Mouse (Mus musculus) ovary, adult 18-20 months (tissue): ENCODE measurements around the gene Hist1h2be.

ENCODE experiments used
- DNase-seq: peaks from one replicate; pipeline ENCODE4 v3.0.0; 2022; ENCODE audit warnings: low spot score, mixed read lengths

Hist1h2be gene

DNA sequence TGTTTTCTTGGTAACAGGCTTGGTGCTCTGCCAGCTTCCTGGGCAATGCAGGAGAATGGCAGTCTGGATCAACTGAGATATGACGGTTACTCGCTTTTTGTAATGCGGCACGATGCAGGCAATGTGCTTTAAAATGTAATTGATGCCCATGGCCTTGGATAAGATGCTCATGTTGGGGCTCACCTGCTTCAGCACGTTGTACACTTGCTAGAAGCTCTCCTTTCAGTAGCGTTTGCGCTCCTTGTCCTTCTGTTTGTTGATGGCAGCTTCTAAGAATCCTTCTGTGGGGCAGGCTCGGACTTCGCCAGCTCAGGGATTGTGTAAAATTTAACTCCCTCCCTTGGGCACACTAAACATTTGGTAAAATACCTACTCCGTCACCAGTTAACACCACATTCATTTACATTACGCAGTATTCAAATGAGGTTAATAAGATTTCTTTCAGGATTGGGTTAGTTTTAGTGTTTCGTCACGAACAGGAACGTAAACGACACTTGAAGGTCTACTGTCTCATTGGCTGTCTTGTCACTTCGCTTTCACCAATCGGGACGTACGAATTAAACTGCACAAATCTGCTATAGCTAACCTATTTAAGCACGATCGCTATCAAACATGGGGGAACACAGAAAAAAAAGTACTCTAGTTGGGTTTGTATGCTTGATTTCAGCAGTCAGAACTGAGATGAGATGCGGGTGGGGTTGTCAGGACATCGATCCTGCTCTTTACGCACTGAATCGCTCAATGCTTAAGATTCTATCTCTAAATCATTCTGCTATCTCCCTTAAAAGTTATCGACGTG lies at the start of gene Hist1h2be:
Hist1h2be (minus strand) TSS at position 392 of the 799 bp plus-strand sequence.
- DNase-seq: peak; percentile 54

DNA sequence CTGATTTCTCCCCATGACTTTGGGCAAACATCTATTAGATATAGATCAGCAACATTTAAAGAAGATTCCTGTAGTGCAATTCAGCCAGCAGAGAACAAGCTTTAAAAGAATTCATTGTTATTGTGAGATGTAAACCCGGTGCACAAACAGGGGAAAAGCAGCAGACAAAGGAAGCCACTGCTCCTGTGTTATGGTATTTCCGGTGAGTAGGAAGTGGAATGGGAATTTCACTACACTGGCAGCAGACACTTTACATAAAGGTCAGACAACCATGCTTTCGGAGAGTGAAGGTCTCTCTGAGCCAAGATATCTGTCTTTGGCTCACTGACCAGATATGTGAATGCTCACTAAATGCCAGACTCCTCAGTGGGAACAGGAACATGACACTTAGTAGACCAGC lies 41.6 kb upstream of the Hist1h2be start:
- no peak for DNase-seq

DNA sequence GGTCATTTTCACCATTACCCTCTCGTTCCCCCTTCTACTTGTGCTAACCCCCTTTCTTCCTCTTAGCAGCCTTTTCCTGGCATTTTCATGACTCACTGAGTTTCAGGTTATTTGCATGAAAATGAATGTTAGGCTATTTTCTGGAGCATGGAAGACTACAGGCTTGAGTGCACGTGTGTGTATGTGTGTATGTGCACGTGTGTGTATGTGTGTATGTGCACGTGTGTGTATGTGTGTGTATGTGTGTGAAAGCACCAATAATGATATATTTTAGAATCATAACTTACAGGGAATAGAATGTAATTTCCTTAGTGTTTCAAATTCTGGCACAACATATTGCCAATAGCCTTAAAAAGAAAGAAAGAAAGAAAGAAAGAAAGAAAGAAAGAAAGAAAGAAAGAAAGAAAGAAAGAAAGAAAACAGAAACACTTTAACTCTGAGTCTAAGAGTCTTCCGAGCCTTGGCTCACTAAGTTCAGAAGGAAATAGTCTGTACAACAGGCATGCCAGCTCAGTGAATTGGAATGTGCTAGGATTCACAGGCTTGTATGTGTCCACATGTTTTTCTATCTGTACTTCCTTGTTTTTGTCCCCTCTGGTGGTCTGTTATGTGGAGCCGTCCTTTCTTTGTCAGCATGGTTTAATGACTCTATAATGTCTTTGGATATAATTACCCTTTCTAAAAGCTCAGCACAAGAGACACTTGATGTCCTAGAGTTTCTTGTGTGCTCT lies 38.9 kb upstream of the Hist1h2be start:
- DNase-seq: no peak

DNA sequence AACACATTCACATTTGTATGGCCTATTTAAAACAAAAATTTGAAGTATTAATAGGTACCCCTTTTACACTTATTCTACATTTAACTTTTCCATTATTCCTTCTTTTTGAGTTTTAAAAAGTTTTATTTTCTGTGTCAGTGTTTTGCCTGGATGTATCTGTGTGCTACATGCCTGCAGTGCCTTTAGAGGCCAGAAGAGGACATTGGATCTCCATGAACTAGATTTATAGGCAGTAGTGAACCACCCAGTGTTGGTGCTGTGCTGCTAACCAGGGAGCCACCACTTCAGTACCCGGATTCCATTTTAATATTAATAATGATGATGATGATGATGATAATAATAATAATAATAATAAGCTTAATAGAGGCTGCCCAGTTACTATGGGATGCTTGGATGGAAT lies 9.7 kb upstream of the Hist1h2be start:
- no peak for DNase-seq

DNA sequence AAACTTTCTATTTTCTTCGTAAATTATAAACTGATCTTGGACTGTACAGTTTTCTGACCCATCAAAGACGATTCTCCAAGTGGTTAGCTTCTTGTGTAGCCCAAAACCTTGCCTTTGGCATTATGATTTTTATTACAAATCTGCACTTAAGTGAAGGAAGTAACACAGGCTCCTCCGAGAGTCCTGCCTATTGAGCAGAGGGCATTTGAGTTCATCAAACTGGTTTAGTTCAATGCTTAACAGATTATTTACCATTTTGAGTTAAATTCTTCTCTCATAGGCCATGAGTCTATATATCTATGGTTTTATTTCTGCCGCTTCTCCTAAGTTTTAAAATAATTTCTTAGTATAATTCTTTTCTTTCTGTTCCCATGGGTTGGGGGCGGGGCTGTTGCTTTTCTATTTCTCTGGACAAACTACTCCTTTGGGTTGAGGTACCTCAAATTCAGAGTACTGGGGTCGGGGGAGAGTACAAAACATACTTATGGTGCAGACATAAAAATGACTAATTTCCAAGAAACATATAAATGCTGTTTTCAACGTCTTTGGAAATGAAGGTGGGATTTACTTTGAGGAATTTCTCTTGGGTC lies 2.0 kb upstream of the Hist1h2be start:
- DNase-seq: no peak

DNA sequence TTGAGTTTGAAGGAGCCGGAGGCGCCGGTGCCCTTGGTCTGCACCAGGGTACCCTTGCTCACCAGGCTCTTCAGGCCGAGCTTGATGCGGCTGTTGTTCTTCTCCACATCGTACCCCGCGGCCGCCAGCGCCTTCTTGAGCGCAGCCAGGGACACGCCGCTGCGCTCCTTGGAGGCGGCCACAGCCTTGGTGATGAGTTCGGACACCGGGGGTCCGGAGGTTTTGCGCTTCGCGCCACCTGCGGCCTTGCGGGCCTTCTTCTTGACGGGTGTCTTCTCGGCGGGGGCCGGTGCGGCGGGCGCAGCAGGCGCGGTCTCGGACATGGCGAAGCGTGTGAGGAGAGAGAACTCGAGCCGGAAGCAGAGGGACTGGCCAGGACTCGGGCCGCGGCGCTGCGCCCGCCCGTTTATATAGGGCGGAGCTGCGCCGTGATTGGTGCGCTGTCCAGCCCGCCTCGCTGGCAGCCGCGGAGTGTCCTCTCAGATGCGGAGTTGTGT lies 1.3 kb upstream of the Hist1h2be start, which contains the start of gene Hist1h1e:
Hist1h1e (minus strand) TSS at position 384 of the 497 bp plus-strand sequence.
- peak; percentile 77 for DNase-seq

DNA sequence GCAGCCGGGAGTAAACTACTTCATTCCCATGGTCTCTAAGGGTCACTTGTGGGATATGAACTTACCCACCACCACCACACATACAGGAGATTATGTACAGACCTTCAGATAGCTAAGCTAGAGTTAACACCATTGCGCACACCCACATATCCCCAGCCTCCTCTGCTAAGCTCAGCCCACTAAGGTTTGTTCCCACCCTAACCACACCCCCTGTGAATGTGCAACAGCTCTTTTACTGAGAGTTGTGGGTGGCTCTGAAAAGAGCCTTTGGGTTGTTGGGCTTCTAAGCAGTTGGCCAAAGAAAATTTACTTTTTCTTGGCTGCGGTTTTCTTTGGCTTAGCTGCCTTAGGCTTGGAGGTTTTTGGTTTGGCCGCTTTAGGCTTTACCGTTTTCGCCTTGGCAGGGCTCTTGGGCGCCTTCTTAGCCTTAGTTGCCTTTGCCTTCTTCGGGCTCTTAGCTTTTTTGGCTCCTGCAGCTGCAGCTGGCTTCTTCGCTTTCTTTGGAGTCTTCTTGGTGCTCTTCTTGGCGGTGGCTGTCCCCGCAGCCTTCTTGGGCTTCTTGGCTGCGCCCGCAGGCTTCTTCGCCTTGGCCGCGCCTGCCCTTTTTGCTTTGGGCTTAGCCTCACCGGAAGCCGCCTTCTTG lies 729 bp upstream of the Hist1h2be start:
- DNase-seq: peak; percentile 72

DNA sequence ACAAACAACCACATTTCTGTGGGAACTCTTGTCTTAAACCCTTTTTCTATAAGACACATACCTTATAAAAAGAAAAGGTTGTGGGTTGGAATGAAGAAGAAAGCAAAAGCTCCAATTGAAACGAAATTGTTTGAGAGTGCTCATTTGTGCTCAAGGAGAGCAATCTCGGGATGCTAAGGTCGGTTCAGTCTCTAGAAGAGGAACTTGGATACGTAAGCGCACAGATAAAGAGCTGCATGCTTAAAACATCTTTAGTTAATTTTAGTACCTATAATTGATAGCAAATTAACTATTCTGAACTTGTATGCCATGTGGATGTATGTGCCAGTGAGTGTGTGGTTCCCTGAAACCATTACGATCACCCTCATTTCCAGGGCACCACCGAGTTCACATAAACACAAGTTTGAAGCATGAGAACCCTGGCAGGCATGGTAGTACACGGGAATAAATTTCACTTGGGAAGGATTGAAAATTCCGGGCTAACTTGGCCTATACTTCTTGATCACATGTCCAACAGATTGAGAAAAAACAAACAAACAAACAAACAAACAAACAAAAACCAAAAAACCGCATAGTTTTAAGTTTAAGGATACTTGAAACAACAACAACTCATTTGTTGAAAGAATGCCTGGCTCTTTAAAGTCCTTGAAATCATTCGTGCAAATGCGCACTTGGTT lies 730 bp downstream of the Hist1h2be start:
- no peak for DNase-seq

DNA sequence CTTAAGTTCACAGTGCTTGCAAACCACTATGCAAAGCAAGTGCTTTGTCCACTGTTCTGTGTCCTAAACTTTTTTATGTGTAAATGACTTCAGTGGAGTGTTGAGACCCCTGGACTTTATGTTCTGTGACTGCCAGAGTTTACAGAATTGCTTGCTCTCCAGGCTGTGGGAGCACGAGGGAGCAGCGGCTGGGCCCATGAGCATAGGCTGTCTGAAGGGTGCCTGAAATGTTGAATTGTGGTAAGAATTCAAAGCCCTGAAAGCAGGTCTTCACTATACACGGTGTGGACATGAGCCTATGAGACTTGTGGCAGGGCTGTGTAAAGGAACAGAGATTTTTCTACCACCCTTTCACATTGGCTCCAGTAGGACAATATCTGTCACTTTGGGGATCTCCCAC lies 9.3 kb downstream of the Hist1h2be start:
- DNase-seq: no peak

DNA sequence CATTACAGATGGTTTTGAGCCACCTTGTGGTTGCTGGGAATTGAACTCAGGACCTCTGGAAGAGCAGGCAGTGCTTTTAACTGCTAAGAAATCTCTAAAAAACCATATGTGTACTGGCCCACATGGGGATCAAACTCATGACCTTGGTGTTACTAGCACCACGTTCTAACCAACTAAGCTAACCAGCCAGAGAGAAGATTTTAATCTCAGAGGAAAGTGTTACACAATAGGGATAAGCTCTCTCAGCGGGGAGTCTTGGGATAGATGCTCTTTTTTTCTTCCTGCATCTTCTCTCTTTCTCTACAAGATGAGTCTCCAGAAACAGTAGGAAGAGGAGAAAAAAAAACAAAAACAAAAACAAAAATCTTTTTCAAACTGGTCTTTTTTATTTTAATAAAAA lies 10.5 kb downstream of the Hist1h2be start:
- no peak for DNase-seq

DNA sequence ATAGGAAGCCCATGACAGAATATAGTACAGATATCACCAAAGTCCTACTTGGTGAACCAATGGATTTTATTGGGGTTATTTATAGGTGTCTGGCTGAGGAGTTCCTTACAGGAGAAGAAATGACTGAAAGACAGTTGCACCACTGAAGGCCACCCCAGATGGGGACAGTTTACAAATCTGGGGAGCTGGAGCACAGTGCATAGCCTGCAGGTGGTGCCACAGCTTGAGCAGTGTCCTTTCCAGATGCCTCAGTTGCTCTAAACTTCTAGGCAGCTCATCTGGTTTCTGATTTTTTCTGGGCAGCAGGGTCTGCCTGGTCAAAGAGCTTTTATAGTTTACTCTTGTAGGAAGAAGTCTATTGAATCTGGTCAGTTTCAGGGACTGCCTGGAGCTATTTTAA lies 11.1 kb downstream of the Hist1h2be start:
- no peak for DNase-seq

DNA sequence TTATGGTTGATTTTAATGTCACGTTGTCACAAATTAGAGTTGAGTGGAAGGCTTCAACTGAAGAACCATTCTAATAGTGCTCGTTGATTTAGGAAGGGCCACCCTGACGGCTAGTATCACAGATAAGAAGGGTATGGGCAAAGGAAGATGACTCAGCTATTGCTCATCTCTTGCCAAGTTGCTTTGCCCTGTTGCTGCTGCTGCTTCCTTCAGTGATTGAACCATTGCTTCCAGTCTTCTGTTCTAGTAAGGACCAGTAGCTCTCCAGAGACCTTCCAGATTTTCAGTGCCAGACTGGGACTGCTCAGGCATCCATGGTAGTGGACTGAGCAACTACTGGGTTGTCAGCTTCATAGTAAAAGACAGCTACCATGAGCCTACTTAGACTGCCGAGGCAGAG lies 11.7 kb downstream of the Hist1h2be start:
- DNase-seq: no peak

DNA sequence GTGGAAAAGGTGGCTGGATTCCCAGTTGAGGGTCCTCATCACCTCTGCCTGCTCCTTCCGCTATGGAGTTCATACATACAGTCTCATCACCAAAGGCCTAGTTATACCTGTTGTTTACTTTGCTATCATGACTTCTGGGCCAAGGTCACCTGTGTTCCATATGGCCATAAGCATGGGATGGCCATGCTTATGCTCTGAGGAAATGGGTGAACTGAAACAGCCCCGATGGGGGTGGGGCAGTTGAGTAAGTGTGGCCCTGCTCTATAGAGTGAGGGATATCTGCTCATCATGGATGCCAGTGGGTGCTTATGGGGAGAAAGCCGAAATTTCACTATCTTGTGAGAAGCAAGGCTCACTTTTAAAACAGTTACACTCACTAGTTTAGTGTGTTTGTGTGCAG lies 15.9 kb downstream of the Hist1h2be start:
- DNase-seq: no peak

DNA sequence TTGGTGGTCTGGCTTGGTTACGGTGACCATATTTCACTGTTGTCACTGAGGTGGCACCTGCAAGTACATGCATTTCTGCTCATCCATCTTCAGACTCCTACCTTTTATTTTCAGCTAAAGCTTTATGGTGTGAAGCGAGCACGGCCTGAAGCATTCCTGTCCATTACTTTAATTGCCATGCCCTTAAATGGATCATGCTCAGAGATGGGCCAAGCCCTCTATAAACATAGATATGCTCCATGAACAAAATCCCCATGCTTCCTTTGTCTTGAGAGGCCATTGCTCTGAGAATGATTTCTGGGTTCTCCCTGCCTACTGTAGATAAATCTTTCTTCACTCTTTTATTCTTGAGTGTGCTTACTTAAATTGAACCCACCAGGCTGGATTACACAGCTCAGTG lies 16.5 kb downstream of the Hist1h2be start:
- DNase-seq: no peak

DNA sequence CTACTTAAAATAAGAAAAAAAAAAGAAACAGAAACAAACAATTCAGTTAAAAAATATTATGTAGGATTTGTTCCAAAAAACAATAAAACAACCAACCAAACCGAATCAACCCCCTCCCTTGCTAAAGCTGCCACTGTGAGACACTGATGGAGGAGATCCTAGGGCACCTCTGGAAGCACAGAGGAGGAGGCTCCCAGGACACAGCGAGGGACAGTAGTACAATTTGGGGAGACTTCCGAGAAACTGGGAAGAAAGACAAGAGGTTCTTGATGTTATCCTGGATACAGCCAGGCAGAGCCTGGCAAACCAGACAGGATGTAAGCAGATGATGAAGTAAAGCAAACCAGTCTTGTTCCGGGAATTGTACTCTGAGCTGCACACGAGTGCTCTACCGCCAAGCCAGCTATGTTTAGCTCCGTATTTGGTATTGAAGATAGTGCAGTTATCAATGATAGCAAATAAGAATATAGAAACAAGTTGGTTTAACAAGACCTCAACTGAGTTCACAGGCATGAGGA lies 17.7 kb downstream of the Hist1h2be start:
- DNase-seq: no peak

DNA sequence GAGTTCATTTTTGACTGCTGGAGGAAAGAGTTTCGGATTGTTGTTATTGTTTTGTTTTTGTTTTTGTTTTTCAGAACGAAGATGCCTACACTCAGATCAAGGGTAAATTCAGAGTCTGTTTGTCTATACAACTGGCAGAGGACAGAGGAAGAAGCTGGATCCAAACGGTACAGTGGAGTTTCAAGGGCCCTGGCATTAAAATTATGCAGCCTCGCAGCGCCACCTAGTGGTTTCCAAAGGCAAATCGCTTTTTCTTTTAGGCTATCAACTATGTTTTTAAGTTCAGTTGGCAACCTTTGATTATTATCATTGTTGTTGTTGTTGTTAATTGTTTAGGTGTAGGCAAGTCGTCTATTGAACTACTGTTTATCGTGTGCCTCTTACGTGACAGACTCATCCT lies 23.0 kb downstream of the Hist1h2be start:
- DNase-seq: no peak

DNA sequence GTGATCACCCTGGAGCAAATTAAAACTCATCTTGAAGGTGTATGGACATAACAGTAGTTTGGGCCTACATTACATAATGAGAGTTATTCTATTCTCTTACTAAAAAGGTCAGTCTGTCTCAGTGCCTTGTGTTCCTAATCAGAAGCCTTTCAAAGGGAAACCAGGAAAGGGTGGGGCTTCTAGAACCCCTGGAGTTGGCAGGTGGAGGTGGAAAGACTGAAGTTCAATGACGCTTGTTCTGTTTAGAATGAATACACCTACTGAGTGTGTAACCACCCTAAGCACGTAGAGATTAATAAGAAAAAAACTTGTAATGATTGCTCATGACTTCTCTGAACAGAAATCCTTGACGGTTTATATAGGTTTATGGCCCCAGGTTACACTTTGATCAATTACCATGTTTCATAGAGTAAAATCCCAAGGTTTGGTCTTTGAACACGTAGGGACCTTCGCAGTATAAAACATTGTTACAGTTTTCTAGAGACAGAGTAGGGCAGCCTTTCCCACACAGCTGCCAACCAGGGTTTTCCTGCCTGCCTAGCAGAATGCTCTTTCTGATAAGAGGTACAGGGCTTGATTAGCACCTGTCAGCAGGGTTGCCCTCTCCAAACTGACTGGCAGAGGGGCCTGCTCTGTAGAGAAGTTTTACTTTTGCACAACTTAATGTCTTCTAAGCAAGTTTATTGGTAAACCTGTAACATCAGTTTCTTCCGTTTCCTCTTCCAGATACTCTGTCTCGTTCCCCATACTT lies 25.1 kb downstream of the Hist1h2be start:
- DNase-seq: no peak

DNA sequence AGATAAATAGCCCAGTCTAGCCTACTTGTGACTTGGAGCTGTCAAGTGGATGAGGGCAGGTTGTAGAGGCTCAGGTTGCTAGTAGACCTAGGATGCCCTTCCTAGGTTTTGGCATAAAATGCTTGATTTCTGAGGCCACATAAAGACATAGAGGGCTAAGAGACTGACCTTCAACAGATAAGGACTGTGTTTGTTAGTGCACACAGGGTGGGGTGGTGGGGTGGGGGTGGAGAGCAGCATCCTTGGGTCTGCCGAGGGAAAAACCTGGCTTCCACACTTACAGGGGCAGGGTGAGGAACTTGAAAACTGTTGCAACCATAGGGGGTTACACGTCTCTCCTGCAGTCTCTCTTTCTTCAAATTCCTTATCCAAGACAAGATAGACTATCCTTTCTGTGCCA lies 25.7 kb downstream of the Hist1h2be start:
- no peak for DNase-seq

DNA sequence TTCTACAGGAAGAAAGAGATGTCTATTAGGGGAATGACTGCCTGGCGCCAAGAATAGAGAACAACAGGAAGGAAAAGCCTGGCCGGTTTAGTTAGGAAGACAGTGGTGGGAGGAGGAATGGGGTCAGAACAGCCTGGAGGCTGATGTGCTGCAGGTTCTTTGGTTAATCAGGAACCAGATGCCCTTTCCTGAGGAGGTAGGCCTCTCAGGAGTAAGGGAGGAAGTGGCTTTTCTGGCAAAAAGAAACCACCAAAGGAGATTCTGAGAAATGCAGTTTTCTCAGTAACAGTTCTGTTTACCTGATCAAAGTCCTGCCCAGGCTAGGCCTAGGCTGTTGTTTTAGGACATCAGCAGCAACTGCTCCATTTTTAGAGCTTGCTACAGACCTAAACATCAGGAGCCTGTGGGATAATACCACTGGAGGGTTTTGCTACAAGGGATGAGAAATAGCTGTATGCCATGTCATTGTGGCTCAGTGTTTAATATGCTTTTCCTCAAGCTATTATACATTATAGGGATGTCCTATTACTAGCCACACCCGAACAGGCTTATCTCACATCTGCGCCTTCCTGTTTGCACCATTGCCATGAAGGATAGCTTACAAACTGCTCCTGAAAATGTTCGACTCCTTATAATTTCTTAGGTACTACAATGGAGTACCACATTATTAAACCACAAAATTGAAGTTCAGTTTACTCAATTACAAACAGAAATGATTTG lies 27.7 kb downstream of the Hist1h2be start:
- no peak for DNase-seq

DNA sequence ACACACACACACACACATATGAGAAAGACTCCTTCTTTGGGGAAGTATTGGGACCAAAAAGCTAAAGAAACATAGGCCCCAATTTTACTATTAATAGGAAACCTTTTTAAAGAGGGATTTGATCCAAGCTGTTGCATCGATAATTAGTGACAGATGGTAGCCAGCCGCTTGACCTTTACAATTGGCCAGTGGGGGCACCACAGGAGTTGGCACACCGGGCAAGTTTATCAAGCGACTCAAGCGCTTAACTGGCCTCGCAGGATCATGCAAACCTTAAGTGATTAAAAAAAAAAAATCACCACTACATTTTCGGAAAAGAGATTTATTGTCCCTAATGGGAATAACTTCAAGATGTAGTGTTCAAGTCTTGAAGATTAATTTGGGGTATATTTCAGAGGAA lies 28.3 kb downstream of the Hist1h2be start:
- DNase-seq: no peak
